Mouse (Mus musculus) common myeloid progenitor, adult 5-6 weeks (primary cell): Measurements from ENCODE around the gene Dtymk. TPM values are rescaled to one million over a fixed set of nuclear protein-coding genes. Genes with fewer than 3 reads are reported as not detected.

Experiments used
- ATAC-seq: replicated peaks from 2 replicates; pipeline ENCODE4 v1.8.0; 2016; ENCODE audit warnings: low read depth, mild to moderate bottlenecking, moderate TSS enrichment, inconsistent platforms; ENCODE audit not compliant: poor library complexity, severe bottlenecking
- total RNA-seq: library from RNA; stranded (forward); fragments of 200-1000, 187-1606 nt; gene quantifications from 2 replicates; pipeline ENCODE4 v1.2.3, GENCODE M21; 2017

Dtymk gene
- total RNA-seq, 1 experiment from 2014 or later = 249 TPM

DNA sequence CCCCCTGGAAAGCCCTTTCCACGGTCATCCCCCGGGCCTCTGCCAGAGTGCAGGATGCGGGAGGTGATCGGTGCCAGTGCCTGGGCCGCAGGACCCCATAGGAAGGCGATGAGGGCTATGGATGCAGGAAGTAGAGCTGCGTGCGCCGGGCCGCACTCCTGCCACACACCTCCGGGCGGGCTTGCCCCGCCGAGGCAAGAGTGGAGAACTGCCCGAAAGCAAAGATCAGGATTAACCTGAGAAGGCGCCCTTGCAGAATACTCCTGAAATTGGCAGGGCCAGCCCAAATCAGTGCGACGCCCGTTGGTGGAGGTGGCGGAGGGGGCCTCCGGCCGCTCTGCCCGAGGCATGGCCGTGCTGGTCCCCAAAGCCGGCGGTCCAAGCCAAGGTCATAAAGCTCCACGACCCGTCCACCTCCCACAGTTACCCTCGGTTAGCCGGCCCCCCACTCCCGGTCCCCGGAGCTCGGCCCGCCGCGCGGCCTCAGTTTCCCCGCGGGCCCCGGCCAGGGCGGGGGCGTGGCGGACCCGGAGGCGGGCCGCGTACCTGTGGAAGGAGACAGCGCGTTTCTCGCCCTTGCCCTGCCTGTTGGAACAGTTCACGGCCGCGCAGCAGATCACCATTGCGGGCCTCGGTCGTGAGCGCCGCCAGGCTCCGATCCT, 47.7 kb downstream of the Dtymk start:
- ATAC-seq = peak; percentile 55

DNA sequence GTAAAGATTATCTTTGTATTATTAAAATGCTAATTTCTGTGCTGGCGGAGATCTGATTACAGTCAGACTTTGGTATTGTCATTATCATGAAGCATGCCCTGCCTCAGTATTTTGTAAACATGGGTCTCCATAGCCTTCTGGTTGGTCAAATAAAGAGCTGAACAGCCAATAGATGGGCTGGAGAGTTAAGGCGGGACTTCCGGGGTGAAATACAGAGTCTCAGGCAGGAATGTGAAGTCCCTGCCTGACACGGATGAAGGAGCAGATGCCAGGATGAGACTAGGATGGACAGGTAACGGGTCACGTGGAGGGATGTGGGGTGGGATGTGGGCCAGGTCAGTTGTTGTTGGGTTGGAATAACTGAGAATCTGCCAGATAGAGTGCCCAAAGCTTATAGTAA, 50.4 kb downstream of the Dtymk start, which contains the start of gene Atg4b:
TSS of gene Atg4b (plus strand) at position 211 of the 400 bp plus-strand sequence.
- no peak for ATAC-seq

DNA sequence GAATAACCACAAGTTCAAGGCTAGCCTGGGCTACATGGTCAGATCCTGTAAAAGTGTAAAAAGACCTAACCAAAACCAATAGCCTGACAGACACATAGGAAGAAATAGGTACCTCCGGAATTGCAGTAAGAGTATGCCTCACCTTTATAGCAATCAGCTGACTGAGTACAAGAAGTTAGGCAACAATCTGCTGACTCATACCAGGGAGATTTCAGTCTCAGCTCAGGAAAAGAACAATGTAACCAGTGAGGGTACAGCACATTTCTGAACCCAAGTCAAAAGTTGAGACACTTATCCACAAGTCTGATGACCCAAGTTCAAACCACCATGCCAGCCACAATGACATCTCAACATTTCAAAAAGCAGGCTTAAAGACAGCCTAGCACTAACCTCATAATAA, 53.2 kb downstream of the Dtymk start:
- ATAC-seq = no peak

DNA sequence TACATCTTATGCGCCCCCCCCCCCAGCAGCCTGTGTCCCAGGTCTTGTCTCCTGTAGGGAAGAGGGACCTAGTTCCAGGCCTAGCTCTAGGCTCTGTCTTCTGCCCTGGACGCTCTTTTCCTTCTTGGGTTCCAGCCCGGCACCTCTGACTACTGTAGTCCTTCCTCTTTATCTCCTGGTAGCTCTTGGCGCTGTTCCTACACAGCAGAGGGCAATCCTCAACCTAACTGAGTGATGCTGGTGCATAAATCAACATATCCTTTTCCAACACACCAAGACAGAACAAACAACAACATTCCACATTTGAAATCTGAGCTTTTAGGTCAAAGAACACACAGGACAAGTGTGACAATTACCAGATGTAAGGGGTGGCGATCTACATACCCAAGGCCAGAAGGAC, 55.6 kb downstream of the Dtymk start:
- no peak for ATAC-seq

DNA sequence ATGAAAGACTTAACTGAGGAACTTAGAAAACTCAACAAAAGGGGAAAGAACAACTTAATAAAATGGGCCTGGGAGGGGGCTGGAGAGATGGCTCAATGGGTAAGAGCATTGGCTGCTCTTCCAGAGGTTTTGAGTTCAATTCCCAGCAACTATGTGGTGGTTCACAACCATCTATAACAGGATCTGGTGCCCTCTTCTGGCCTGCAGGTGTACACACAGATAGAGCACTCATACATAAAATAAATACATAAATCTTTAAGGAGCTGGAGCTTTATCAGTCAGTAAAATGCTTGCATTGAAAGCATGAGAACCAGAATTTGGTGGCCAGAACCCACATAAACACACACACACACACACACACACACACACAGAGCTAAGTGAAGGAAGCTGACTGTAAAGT, 58.8 kb downstream of the Dtymk start:
- no peak for ATAC-seq

Other genes with a start within 250 kb of the Dtymk start
- 25.1 and 40.3 TPM in 2 replicates for gene Stk25, start 143.3 kb downstream of the Dtymk start, total RNA-seq
- 0.23 TPM in 1 of 2 replicates, not detected in the other for gene Bok, start 116.3 kb downstream of the Dtymk start, total RNA-seq
- gene Atg4b, start 50.4 kb downstream of the Dtymk start, total RNA-seq = 25.8 and 33.9 TPM in 2 replicates
- 26.2 and 27.7 TPM in 2 replicates for gene Thap4, start 47.1 kb downstream of the Dtymk start, total RNA-seq
- 38.1 and 42.1 TPM in 2 replicates for gene Ing5, start 2.0 kb upstream of the Dtymk start, total RNA-seq
- 17.0 and 19.1 TPM in 2 replicates for gene D2hgdh, start 23.0 kb upstream of the Dtymk start, total RNA-seq
- not detected in 2 replicates for gene Gal3st2, start 59.4 kb upstream of the Dtymk start, total RNA-seq
- not detected in 2 replicates for gene Gal3st2b, start 116.4 kb upstream of the Dtymk start, total RNA-seq
- not detected in 2 replicates for gene Gal3st2c, start 188.6 kb upstream of the Dtymk start, total RNA-seq
- not detected in 2 replicates for gene Neu4, start 218.5 kb upstream of the Dtymk start, total RNA-seq